Mouse (Mus musculus) left cerebral cortex, adult 18-20 months (tissue): ENCODE data around the gene Vmn2r85. TPM values are rescaled to one million over a fixed set of nuclear protein-coding genes. Genes with fewer than 3 reads are reported as not detected.

Experiments
- total RNA-seq, 2 experiments: library from RNA; stranded (reverse); gene quantifications; 2 replicates each; pipeline ENCODE4 v1.2.3; 2021

Gene Vmn2r85
- total RNA-seq, 2 experiments from 2014 or later: 0.58 to 0.70 TPM

Other genes with a start within 250 kb of the Vmn2r85 start
- not detected for gene Olfr826, start 245.5 kb downstream of the Vmn2r85 start, total RNA-seq
- gene Olfr827, start 215.3 kb downstream of the Vmn2r85 start, total RNA-seq: not detected
- gene Neurod4, start 149.5 kb downstream of the Vmn2r85 start, total RNA-seq: under 1 TPM; 0.14 to 0.19 TPM
- gene Tespa1, start 106.8 kb downstream of the Vmn2r85 start, total RNA-seq: 1 to 10 TPM; 1.9 to 2.2 TPM
- gene Vmn2r84, start 35.4 kb downstream of the Vmn2r85 start, total RNA-seq: under 1 TPM; 0.26 to 0.37 TPM
- under 1 TPM; 0.12 to 0.28 TPM for gene Vmn2r86, start 26.3 kb upstream of the Vmn2r85 start, total RNA-seq
- 1 to 10 TPM in 1 of 2 experiments, under 1 TPM in 1; 0.72 to 1.0 TPM for gene Vmn2r87, start 67.7 kb upstream of the Vmn2r85 start, total RNA-seq